Mouse (Mus musculus) MEL-GATA-1-ER (cell line): ENCODE data around the gene Dph1.
A peak's percentile ranks its signal among the peaks of the same experiment; 100 is the strongest.
"Not testable (repeated sequence)": the region's sequence is repeated elsewhere in the genome, so short reads cannot be mapped to it uniquely, and the experiment has no call there.

ENCODE experiments used
- DNase-seq: peaks from one replicate; pipeline ENCODE4 v3.0.0-alpha.2; 2012; ENCODE audit warnings: low read depth; ENCODE audit errors: extremely low read depth

The Dph1 gene

DNA sequence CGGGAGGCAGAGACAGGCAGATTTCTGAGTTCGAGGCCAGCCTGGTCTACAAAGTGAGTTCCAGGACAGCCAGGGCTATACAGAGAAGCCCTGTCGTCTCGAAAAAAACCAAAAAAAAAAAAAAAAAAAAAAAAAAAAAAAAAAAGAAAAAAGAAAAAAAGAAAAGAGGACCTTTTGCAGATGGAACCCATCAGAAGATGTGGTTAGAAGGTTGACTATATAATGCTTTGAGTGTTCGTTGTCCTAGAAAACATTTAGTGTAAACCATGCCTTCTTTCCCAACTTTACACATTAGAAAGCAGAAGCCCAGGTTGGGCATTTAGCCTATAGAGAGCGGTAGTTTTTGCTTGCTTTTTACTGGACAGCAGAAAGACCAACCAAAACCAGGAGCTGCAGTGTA is 16.5 kb downstream of the Dph1 start:
- DNase-seq: not testable (repeated sequence)

DNA sequence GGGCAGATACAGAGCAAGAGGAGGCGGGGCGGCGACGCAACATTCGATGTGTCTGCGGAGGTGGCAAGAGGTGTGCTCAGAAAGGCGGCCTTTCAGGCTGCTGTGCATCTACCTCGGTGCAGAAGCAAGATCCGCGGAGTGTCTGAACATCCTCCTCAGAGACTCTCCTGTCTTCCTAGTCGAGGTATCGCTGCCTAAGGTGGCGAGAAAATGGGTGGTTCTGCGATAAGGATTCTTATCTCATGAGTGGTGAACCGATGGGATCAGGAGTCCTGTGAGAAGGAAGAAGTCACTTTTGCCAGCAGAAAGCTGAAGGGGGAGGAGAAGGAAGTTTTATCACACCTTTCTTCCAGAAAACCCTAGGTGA is 17.3 kb downstream of the Dph1 start:
- no peak for DNase-seq

- no peak for DNase-seq
These were observed 17.8 kb downstream of the Dph1 start for GRCm38 (mm10) chr11:75173095-75173798.

DNA sequence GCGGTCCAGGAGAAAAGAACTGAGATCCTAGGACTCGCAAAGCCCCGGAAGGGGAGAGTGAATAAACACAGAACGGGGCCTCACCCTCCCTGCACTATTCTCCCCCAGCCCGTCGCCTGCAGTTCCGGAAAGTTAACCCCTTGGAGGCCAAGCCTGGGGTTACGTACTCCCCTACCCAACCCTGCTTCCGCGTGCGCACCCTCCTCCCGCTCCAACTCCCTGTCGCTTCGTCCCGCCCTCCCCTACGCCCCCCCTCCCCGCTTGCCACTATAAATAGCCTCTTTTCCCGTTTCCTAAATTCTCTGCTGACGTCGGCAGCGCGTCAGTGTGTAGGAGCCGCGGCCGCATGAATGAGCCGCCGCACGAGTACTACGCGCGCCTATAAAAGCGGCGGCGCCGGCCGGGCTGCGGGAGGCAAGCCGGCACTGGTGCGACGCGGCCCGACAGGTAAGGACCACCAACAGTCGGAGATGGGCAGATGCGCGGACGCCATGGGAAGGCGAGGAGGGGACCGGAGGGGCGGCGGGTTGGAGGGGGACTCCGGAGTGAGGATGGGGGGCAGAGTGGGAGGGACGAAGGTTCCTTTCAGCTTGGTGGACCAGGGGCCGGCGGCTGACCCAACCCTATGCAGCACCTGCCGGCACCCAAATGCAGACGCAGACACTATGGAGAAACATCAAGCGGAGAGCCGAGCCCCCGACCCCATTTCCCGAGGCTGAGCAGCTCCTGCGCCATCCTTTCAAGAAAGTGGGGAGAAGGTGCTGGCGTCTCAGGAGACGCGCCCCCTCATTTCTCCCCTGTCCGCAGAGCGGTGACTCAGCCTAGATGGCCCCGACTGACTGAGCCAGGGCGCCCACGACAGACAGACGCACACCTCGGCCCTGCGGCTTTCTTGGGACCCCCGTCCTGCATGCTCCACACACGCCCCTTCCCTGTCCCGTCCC is 18.6 kb downstream of the Dph1 start:
- no peak for DNase-seq

DNA sequence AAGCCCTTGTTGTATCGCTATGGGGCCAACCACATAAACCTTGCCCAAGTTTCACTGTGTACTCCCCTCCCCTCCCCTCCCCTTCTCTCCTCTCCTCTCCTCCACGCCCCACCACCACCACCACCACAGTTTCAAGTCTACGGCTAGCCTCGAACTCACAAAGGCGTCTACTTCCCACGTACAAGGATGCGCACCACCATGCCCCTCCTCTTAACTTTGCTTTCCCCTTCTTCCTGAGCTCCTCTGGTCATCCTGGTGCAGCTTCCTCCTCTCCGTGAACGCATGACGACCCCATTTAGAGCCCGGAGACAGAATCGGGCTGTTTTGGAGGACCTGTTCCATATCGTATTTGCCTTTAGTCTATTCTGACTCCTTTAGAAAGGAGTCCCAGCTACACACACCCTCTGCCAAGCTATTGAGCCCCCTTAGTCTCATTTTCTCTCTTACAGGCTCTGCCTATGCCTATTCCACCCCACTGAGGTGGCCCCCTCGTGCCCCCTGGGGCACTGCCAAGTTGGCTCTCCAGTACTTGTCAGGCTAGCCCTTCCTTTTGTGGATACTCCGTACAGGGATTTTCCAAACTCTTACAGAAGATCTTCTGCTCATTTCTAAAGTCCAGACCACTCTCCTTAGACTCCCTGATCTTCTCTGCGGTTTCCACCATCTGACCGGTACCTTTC is 19.7 kb downstream of the Dph1 start:
- DNase-seq: no peak

- DNase-seq: peak; percentile 93
These were observed 20.8 kb downstream of the Dph1 start for GRCm38 (mm10) chr11:75170136-75170751.

DNA sequence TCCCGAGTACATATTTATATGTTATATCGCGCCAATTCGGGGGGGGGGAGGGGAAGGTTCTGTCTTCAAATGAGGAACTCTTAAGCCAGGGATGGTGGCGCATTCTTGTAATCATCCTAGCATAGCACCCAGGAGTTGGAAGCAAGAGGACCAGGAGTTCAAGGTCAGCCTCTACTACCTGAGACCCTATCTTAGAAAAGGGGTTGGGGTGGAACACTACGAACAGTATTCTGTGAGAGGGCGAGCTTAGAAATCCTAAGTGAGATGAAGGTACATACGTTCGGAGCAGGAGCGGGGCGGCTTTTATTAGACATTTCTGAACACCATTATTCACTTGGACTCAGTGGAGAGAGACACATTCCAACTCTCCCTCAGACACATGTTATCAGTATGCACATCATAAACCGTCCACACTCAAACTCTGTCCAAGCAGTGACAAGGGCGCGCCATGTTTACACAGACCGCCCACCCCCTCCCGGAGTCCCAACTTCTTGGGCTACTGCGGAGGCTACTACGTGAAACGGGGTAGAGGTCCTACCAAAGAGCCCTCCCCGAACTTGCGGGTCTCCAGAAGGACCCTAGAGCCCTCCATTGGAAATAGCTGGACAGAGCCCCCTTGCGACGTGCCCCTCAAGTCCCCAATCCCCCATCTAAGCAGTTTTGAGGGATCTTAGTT is 21.5 kb downstream of the Dph1 start, which contains the start of gene Hic1:
Gene Hic1, minus strand, starts transcription at position 115 of the 676 bp plus-strand sequence.
- DNase-seq: no peak

DNA sequence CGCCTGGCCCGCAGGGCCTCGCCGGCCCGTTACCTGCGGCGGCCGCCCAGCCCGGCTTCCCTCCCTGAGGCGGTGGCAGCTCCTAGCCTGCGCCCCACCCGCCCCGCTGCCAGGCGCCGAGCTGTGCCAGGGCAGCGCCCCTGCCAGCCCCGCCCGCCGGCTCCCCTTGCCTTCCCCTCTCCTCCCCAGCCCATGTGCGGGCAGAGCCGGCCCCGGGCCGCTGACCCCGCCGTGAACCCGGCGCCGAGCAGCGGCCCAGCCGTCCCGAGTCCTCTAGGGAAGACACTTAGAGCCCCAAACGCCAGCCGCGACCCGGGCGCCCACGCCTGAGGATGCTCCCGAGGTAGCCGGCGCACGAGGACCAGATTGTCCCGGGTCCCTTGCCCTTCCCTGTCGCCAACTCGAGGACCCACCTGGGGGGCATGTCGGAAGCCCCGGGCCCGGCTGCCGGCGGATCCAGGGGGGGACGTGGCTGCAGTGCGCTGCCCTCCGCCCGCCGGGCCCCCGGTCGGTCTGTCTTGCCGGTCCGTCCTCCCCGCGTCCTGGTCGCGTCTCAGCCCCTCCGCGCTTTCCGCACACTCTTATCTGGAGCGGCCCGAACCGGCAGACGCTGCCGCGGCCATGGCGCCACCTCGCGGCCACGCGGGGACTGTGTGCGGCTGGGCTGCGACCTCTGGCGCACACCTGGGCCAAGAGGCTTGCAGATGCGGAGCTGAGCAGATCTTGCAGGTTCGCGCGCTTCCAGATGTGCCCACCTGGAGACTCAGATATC is 22.3 kb downstream of the Dph1 start:
- no peak for DNase-seq

GRCm38 (mm10) chr11:75167643-75168589 is 23.1 kb downstream of the Dph1 start:
- no peak for DNase-seq

- no peak for DNase-seq
These were observed 24.0 kb downstream of the Dph1 start for GRCm38 (mm10) chr11:75166861-75167642.

GRCm38 (mm10) chr11:75166193-75166842 is 24.7 kb downstream of the Dph1 start:
- no peak for DNase-seq

- DNase-seq: no peak
These were observed 25.4 kb downstream of the Dph1 start for GRCm38 (mm10) chr11:75165441-75166192.

GRCm38 (mm10) chr11:75164750-75165149 is 26.3 kb downstream of the Dph1 start:
- DNase-seq: peak; percentile 56

DNA sequence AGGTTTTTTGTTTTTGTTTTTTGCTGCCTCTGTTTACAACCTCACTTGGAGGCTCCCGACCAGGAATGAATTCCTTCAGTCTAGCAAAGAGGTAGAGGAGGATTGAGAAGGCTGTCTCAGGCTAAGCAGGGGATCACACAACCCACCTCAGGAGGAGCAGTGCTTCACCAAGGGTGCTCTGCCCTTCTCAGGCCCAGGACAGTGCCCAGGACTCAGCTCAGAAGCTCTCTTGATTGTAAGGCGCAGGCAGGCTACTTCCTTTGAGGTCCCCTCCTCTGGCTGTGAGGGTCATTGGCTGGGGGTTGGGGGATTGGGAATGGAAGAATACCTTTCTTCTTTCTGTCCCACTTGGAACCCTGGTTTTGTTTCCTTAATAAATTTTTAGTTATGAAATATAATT is 27.0 kb downstream of the Dph1 start:
- DNase-seq: no peak

- DNase-seq: no peak
These were observed 27.7 kb downstream of the Dph1 start for GRCm38 (mm10) chr11:75163379-75163778.

DNA sequence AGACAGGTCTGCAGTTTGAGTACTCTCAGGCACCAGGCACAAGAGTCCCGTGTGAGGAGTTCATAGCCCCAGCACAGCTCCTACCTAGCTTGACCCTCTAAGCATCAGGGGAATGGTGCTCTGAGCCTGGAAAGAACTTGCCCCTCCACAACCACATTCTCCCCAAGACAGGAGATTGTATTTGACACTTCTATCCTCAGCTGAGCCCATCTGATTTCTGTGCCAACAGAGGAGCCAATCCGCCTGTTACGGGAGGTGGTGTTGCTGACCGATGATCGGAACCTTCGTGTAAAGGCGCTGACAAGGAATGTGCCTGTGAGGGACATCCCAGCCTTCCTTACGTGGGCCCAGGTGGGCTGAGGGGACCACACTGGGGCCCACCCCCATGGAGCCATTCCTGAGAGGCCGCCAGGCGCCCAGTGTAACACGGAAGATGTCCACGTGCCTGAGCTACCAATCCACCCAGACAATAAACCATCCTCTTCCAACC is 28.4 kb downstream of the Dph1 start:
- no peak for DNase-seq
